ENCODE assay signal across 8 mouse cellular contexts in genomic region chr1:30778374-30779005, GRCm38 (mm10).
DNase-seq lines count a peak whose midpoint lies in the region; ATAC-seq and TF ChIP-seq lines count a peak whose summit lies in the region.

No protein-coding gene starts in this region.

- H3K4me2 ChIP-seq in forebrain, embryonic 11.5 days (ENCODE audit: low read depth, low read length, severe bottlenecking): no peak overlapping the region
- H3K4me2 ChIP-seq in intestine, embryonic 16.5 days (ENCODE audit: low read depth, low read length): no peak overlapping the region
- no peak overlapping the region for H3K4me2 ChIP-seq in stomach, postnatal 0 days (replicated peaks; ENCODE audit: low read depth)

- no peaks in the 10 kb centered on the region for H3K9me3 ChIP-seq in forebrain, embryonic 11.5 days (ENCODE audit: control insufficient read depth, low read length)
- H3K9me3 ChIP-seq in intestine, embryonic 16.5 days (ENCODE audit: control insufficient read depth, low read length): no peaks in the 10 kb centered on the region
- no peaks in the 10 kb centered on the region for H3K9me3 ChIP-seq in megakaryocyte, embryonic 14.5 days
- H3K9me3 ChIP-seq in stomach, postnatal 0 days (ENCODE audit: control insufficient read depth, low read length): no peaks in the 10 kb centered on the region

- TF ChIP-seq EP300 in stomach, postnatal 0 days (optimal IDR thresholded peaks at IDR 0.05): no peak

- H3K27ac ChIP-seq in kidney, adult 2 months (ENCODE audit: insufficient read depth, low read depth, low read length): no peak overlapping the region
- no peak overlapping the region for H3K27ac ChIP-seq in forebrain, embryonic 11.5 days (ENCODE audit: low read depth, low read length)
- no peak overlapping the region for H3K27ac ChIP-seq in intestine, embryonic 16.5 days (ENCODE audit: low read length)
- H3K27ac ChIP-seq in stomach, postnatal 0 days (replicated peaks): no peak overlapping the region

- no peaks in the 10 kb centered on the region for H3K4me1 ChIP-seq in kidney, adult 2 months (ENCODE audit: control insufficient read depth, insufficient read depth, low read length)
- no peaks in the 10 kb centered on the region for H3K4me1 ChIP-seq in forebrain, embryonic 11.5 days (replicated peaks; ENCODE audit: control insufficient read depth, insufficient read depth, low read length)
- H3K4me1 ChIP-seq in intestine, embryonic 16.5 days (ENCODE audit: control insufficient read depth, insufficient read depth, low read length): no peaks in the 10 kb centered on the region
- peaks cover 12% of the 10 kb centered on the region for H3K4me1 ChIP-seq in megakaryocyte, embryonic 14.5 days
- H3K4me1 ChIP-seq in stomach, postnatal 0 days (replicated peaks; ENCODE audit: control insufficient read depth, insufficient read depth): no peaks in the 10 kb centered on the region

- TF ChIP-seq POLR2A in kidney, adult 2 months (IDR thresholded peaks at IDR 0.05; ENCODE audit: low read depth, low read length): no peak

- no peak overlapping the region for H3K9ac ChIP-seq in forebrain, embryonic 11.5 days (ENCODE audit: low read length)
- H3K9ac ChIP-seq in intestine, embryonic 16.5 days (ENCODE audit: low read depth, low read length): no peak overlapping the region
- H3K9ac ChIP-seq in stomach, postnatal 0 days (ENCODE audit: low read length): no peak overlapping the region

- DNase-seq in kidney, adult 2 months: peak; percentile 38
- DNase-seq in kidney, adult 18-20 months: no peak
- peak; percentile 78 for DNase-seq in NIH3T3 (ENCODE audit: low read depth)
- DNase-seq in forebrain, embryonic 11.5 days (ENCODE audit: low spot score): no peak
- DNase-seq in stomach, postnatal 0 days (ENCODE audit: low spot score): no peak
- no peak for DNase-seq in right cerebral cortex, postnatal 14 days

- no peaks in the 10 kb centered on the region; the same call in 1 of the 2 replicates for H3K27me3 ChIP-seq in kidney, adult 2 months (replicated peaks; ENCODE audit: control insufficient read depth, insufficient read depth, low read length)
- H3K27me3 ChIP-seq in forebrain, embryonic 11.5 days (ENCODE audit: control insufficient read depth, insufficient read depth, low read length): no peaks in the 10 kb centered on the region
- H3K27me3 ChIP-seq in intestine, embryonic 16.5 days (replicated peaks; ENCODE audit: control insufficient read depth, insufficient read depth, low read length): no peaks in the 10 kb centered on the region
- H3K27me3 ChIP-seq in megakaryocyte, embryonic 14.5 days (replicated peaks): no peaks in the 10 kb centered on the region
- no peaks in the 10 kb centered on the region for H3K27me3 ChIP-seq in stomach, postnatal 0 days (ENCODE audit: control insufficient read depth, insufficient read depth, low read length)

- 18% methylated on average over 14 of the region's 14 CpGs for WGBS in kidney, adult 2 months
- 23% methylated on average over 14 of the region's 14 CpGs for WGBS in forebrain, embryonic 11.5 days
- 17% methylated on average over 14 of the region's 14 CpGs for WGBS in intestine, embryonic 16.5 days
- WGBS in stomach, postnatal 0 days: 14% methylated on average over 14 of the region's 14 CpGs

- ATAC-seq in forebrain, embryonic 11.5 days (replicated peaks; ENCODE audit: low FRiP score): peak; percentile 55; the same call in 1 of the 2 replicates
- ATAC-seq in intestine, embryonic 16.5 days: peak; percentile 40
- ATAC-seq in stomach, postnatal 0 days (ENCODE audit: low FRiP score, low TSS enrichment): no peak

- TF ChIP-seq CTCF in kidney, adult 2 months (conservative IDR thresholded peaks at IDR 0.05; ENCODE audit: insufficient read depth, insufficient read length, low read depth, low read length): peak; percentile 17; the same call in 1 of the 2 replicates
- TF ChIP-seq CTCF in stomach, postnatal 0 days (IDR thresholded peaks at IDR 0.05; ENCODE audit: low read depth): peak; percentile 88

- no peaks in the 10 kb centered on the region for H3K36me3 ChIP-seq in kidney, adult 2 months (ENCODE audit: control insufficient read depth, insufficient read depth, low read length)
- no peaks in the 10 kb centered on the region for H3K36me3 ChIP-seq in forebrain, embryonic 11.5 days (ENCODE audit: control insufficient read depth, insufficient read depth, low read length)
- no peaks in the 10 kb centered on the region for H3K36me3 ChIP-seq in intestine, embryonic 16.5 days (ENCODE audit: control insufficient read depth, insufficient read depth, low read length)
- H3K36me3 ChIP-seq in megakaryocyte, embryonic 14.5 days (replicated peaks; ENCODE audit: low read length): no peaks in the 10 kb centered on the region
- no peaks in the 10 kb centered on the region for H3K36me3 ChIP-seq in stomach, postnatal 0 days (ENCODE audit: control insufficient read depth, insufficient read depth, low read length)

- no peak overlapping the region for H3K4me3 ChIP-seq in kidney, adult 2 months (ENCODE audit: insufficient read depth, low read depth, low read length)
- no peak overlapping the region for H3K4me3 ChIP-seq in forebrain, embryonic 11.5 days (ENCODE audit: low read depth, low read length)
- no peak overlapping the region for H3K4me3 ChIP-seq in intestine, embryonic 16.5 days (ENCODE audit: low read length)
- peak overlapping the region; percentile 72 for H3K4me3 ChIP-seq in megakaryocyte, embryonic 14.5 days (replicated peaks)
- no peak overlapping the region for H3K4me3 ChIP-seq in stomach, postnatal 0 days (ENCODE audit: low read depth, low read length)

Comparison
In these comparisons a context has a peak if more than half of its experiments do, and no peak if none do; other contexts are left out.
1. DNase-seq: peak in kidney, adult 2 months (single experiment) and NIH3T3 (single experiment); none in kidney, adult 18-20 months (single experiment), forebrain, embryonic 11.5 days (single experiment), stomach, postnatal 0 days (single experiment) and right cerebral cortex, postnatal 14 days (single experiment).